14 mouse cellular contexts compared by ENCODE assay signal in the genomic region with DNA sequence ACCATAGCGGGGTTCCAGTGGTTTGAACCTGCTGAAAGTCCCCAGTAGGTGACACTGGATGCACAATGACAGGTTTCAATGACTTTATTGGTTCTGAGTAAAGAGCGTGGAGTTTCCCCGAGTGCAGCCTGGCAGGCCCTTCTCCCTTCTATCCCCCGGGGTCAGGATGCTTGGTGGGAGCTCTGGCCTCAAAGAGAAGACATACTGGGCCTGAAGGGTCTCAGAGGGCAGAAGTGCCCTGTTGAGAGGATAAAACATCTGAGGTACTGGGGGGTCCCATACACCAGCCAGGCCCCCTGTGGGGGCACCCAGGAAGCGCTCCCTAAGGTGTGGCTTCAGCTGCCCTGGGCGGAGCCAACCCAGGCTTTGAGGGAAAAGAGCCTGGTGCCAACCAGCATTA. TPM values are rescaled to one million over a fixed set of nuclear protein-coding genes. Genes with fewer than 3 reads are reported as not detected.
DNase-seq lines count a peak whose midpoint lies in the region; ATAC-seq and TF ChIP-seq lines count a peak whose summit lies in the region.
"Had no signal": no experiment of that assay in that cellular context is flagged by ENCODE, and none has a peak within 500 bp of the region (broad histone marks: within the 10 kb centered on the region; RNA-seq: fewer than 3 reads in every experiment).

No protein-coding gene starts in this region.

- peaks cover 47% of the 10 kb centered on the region for H3K4me1 ChIP-seq in forebrain, embryonic 10.5 days
- peaks cover 35% of the 10 kb centered on the region for H3K4me1 ChIP-seq in forebrain, embryonic 13.5 days
- H3K4me1 ChIP-seq in heart, postnatal 0 days (ENCODE audit: control insufficient read depth, insufficient read depth), result peaks cover 48% of the 10 kb centered on the region
- peaks cover 38% of the 10 kb centered on the region for H3K4me1 ChIP-seq in midbrain, embryonic 10.5 days
- no peaks in the 10 kb centered on the region for H3K4me1 ChIP-seq in midbrain, postnatal 0 days (ENCODE audit: insufficient read depth, low read length)
- peaks cover 44% of the 10 kb centered on the region for H3K4me1 ChIP-seq in liver, postnatal 0 days (ENCODE audit: insufficient read depth)

- no peaks in the 10 kb centered on the region for H3K9me3 ChIP-seq in forebrain, embryonic 10.5 days
- H3K9me3 ChIP-seq in forebrain, embryonic 13.5 days (replicated peaks), result no peaks in the 10 kb centered on the region
- H3K9me3 ChIP-seq in heart, postnatal 0 days (replicated peaks; ENCODE audit: control insufficient read depth, low read length), result no peaks in the 10 kb centered on the region
- no peaks in the 10 kb centered on the region for H3K9me3 ChIP-seq in midbrain, embryonic 10.5 days (replicated peaks)
- H3K9me3 ChIP-seq in midbrain, postnatal 0 days (ENCODE audit: low read length), result no peaks in the 10 kb centered on the region
- H3K9me3 ChIP-seq in liver, postnatal 0 days (ENCODE audit: low read length), result no peaks in the 10 kb centered on the region
- H3K9me3 ChIP-seq: embryonic facial prominence, embryonic 15.5 days; midbrain, embryonic 15.5 days had no signal

- no peak for ATAC-seq in forebrain, embryonic 13.5 days
- no peak for ATAC-seq in heart, postnatal 0 days (ENCODE audit: insufficient read depth, low read depth)
- no peak for ATAC-seq in midbrain, postnatal 0 days (ENCODE audit: low FRiP score)
- no peak for ATAC-seq in liver, postnatal 0 days
- ATAC-seq: midbrain, embryonic 15.5 days had no signal

- peak overlapping the region; percentile 48; the same call in 1 of the 2 replicates for H3K27ac ChIP-seq in forebrain, embryonic 10.5 days
- no peak overlapping the region for H3K27ac ChIP-seq in forebrain, embryonic 13.5 days
- 0 out of 2 replicates have a peak overlapping the region, but pooled peaks have one; percentile 35 for H3K27ac ChIP-seq in heart, postnatal 0 days (ENCODE audit: low read depth)
- peak overlapping the region; percentile 59 for H3K27ac ChIP-seq in midbrain, embryonic 10.5 days (replicated peaks)
- no peak overlapping the region for H3K27ac ChIP-seq in midbrain, postnatal 0 days (ENCODE audit: low read depth, low read length)
- peak overlapping the region; percentile 42; the same call in 1 of the 2 replicates for H3K27ac ChIP-seq in liver, postnatal 0 days (ENCODE audit: low read depth)
- H3K27ac ChIP-seq: embryonic facial prominence, embryonic 15.5 days; left cerebral cortex, adult 2 months had no signal

- intact Hi-C loops in heart, postnatal 36 days (cut with DNase I), result no loop called here

- no peak overlapping the region for H3K4me3 ChIP-seq in forebrain, embryonic 10.5 days
- no peak overlapping the region for H3K4me3 ChIP-seq in forebrain, embryonic 13.5 days
- no peak overlapping the region for H3K4me3 ChIP-seq in heart, postnatal 0 days (ENCODE audit: low read depth, low read length)
- no peak overlapping the region for H3K4me3 ChIP-seq in midbrain, embryonic 10.5 days
- H3K4me3 ChIP-seq in midbrain, postnatal 0 days (ENCODE audit: low read depth, low read length), result no peak overlapping the region
- no peak overlapping the region for H3K4me3 ChIP-seq in liver, postnatal 0 days (ENCODE audit: low read depth, low read length)
- H3K4me3 ChIP-seq: embryonic facial prominence, embryonic 15.5 days; left cerebral cortex, adult 2 months; midbrain, embryonic 15.5 days had no signal

- H3K27me3 ChIP-seq in forebrain, embryonic 10.5 days (ENCODE audit: poor library complexity, severe bottlenecking), result no peaks in the 10 kb centered on the region
- no peaks in the 10 kb centered on the region for H3K27me3 ChIP-seq in forebrain, embryonic 13.5 days
- no peaks in the 10 kb centered on the region for H3K27me3 ChIP-seq in heart, postnatal 0 days (ENCODE audit: control insufficient read depth, insufficient read depth, low read length)
- no peaks in the 10 kb centered on the region; the same call in 1 of the 2 replicates for H3K27me3 ChIP-seq in midbrain, embryonic 10.5 days (ENCODE audit: low read depth, poor library complexity, severe bottlenecking)
- no peaks in the 10 kb centered on the region for H3K27me3 ChIP-seq in midbrain, postnatal 0 days (ENCODE audit: insufficient read depth, low read length)
- H3K27me3 ChIP-seq in liver, postnatal 0 days (ENCODE audit: insufficient read depth, low read length), result no peaks in the 10 kb centered on the region
- H3K27me3 ChIP-seq: embryonic facial prominence, embryonic 15.5 days; midbrain, embryonic 15.5 days had no signal

- H3K9ac ChIP-seq in forebrain, embryonic 13.5 days, result no peak overlapping the region
- no peak overlapping the region for H3K9ac ChIP-seq in heart, postnatal 0 days (replicated peaks; ENCODE audit: low read depth, low read length)
- no peak overlapping the region for H3K9ac ChIP-seq in midbrain, postnatal 0 days (replicated peaks; ENCODE audit: low read length, poor library complexity, severe bottlenecking)
- H3K9ac ChIP-seq in liver, postnatal 0 days (replicated peaks), result no peak overlapping the region
- H3K9ac ChIP-seq: embryonic facial prominence, embryonic 15.5 days; midbrain, embryonic 15.5 days had no signal

- 78% methylated on average over 6 of the region's 6 CpGs for WGBS in forebrain, embryonic 10.5 days
- WGBS in forebrain, embryonic 13.5 days, result 76% methylated on average over 6 of the region's 6 CpGs
- 75% methylated on average over 6 of the region's 6 CpGs for WGBS in heart, postnatal 0 days
- WGBS in midbrain, embryonic 10.5 days, result 82% methylated on average over 6 of the region's 6 CpGs
- 66% methylated on average over 6 of the region's 6 CpGs for WGBS in midbrain, postnatal 0 days
- WGBS in liver, postnatal 0 days (ENCODE audit: insufficient replicate concordance), result 79% methylated on average over 6 of the region's 6 CpGs

- no peak for DNase-seq in forebrain, embryonic 10.5 days (ENCODE audit: extremely low spot score, low spot score)
- no peak for DNase-seq in heart, postnatal 0 days (ENCODE audit: low spot score)
- DNase-seq in heart, postnatal 36 days, result no peak
- no peak for DNase-seq in midbrain, embryonic 10.5 days (ENCODE audit: low spot score)
- DNase-seq in midbrain, postnatal 0 days (ENCODE audit: low spot score), result no peak
- DNase-seq in liver, postnatal 0 days, result no peak
- DNase-seq in thymus, postnatal 36 days, result no peak
- DNase-seq: cerebellum, adult 11-12 months; thymus, adult 2 months had no signal

- no peak for TF ChIP-seq EP300 in heart, postnatal 0 days (IDR thresholded peaks at IDR 0.05; ENCODE audit: low read depth)
- TF ChIP-seq EP300 in liver, postnatal 0 days (IDR thresholded peaks at IDR 0.05; ENCODE audit: low read depth), result no peak

- H3K36me3 ChIP-seq in forebrain, embryonic 10.5 days (replicated peaks), result peaks cover 31% of the 10 kb centered on the region
- H3K36me3 ChIP-seq in forebrain, embryonic 13.5 days (ENCODE audit: poor library complexity, severe bottlenecking), result peaks cover 25% of the 10 kb centered on the region
- peaks cover 17% of the 10 kb centered on the region for H3K36me3 ChIP-seq in heart, postnatal 0 days (replicated peaks; ENCODE audit: control insufficient read depth, insufficient read depth, low read length)
- H3K36me3 ChIP-seq in midbrain, embryonic 10.5 days, result peaks cover 30% of the 10 kb centered on the region
- peaks cover 15% of the 10 kb centered on the region for H3K36me3 ChIP-seq in midbrain, postnatal 0 days (ENCODE audit: insufficient read depth, low read length)
- peaks cover 17% of the 10 kb centered on the region for H3K36me3 ChIP-seq in liver, postnatal 0 days (replicated peaks; ENCODE audit: insufficient read depth, low read length)
- H3K36me3 ChIP-seq: midbrain, embryonic 15.5 days had no signal

- TF ChIP-seq CTCF in heart, postnatal 0 days (IDR thresholded peaks at IDR 0.05; ENCODE audit: low read depth), result no peak
- no peak for TF ChIP-seq CTCF in midbrain, postnatal 0 days (IDR thresholded peaks at IDR 0.05)
- TF ChIP-seq CTCF in liver, postnatal 0 days (IDR thresholded peaks at IDR 0.05; ENCODE audit: low read depth), result no peak

- no peak overlapping the region for H3K4me2 ChIP-seq in forebrain, embryonic 13.5 days
- no peak overlapping the region for H3K4me2 ChIP-seq in heart, postnatal 0 days (ENCODE audit: low read depth, low read length)
- no peak overlapping the region for H3K4me2 ChIP-seq in midbrain, postnatal 0 days (ENCODE audit: low read depth, low read length, poor library complexity, severe bottlenecking)
- no peak overlapping the region for H3K4me2 ChIP-seq in liver, postnatal 0 days (ENCODE audit: low read depth, low read length)
- H3K4me2 ChIP-seq: embryonic facial prominence, embryonic 15.5 days; midbrain, embryonic 15.5 days had no signal

RNA-seq across cellular contexts. Expression of a gene that starts 13.8 kb away (rescaled TPM):
- 40.5 and 49.3 TPM in 2 replicates for polyA plus RNA-seq in forebrain, embryonic 10.5 days (2016; fragmentation: Nextera tagmentation; extraction: Ambion mirVana)
- polyA plus RNA-seq in forebrain, embryonic 13.5 days (2015; fragmentation: Nextera tagmentation; extraction: Ambion mirVana), result 64.6 and 80.8 TPM in 2 replicates
- 18.0 and 36.3 TPM in 2 replicates for total RNA-seq in heart, postnatal 0 days (2014; rRNA removed; ENCODE audit: low replicate concordance)
- polyA plus RNA-seq in heart, postnatal 0 days (2015; fragmentation: Nextera tagmentation; extraction: Ambion mirVana), result 26.9 and 29.1 TPM in 2 replicates
- 10 to 100 TPM; 39.6 to 44.9 TPM for total RNA-seq in heart, postnatal 36 days (2021)
- polyA plus RNA-seq in midbrain, embryonic 10.5 days (2016; fragmentation: Nextera tagmentation; extraction: Ambion mirVana), result 51.8 and 89.7 TPM in 2 replicates
- total RNA-seq in midbrain, postnatal 0 days (2014; rRNA removed), result 40.2 and 60.6 TPM in 2 replicates
- polyA plus RNA-seq in midbrain, postnatal 0 days (2015; fragmentation: Nextera tagmentation; extraction: Ambion mirVana), result 37.6 and 50.6 TPM in 2 replicates
- polyA plus RNA-seq in liver, postnatal 0 days (2015; fragmentation: Nextera tagmentation; extraction: Ambion mirVana), result 31.0 and 32.2 TPM in 2 replicates

RNA-seq across cellular contexts. Expression of a gene that starts 14.1 kb away (rescaled TPM):
- polyA plus RNA-seq in forebrain, embryonic 10.5 days (2016; fragmentation: Nextera tagmentation; extraction: Ambion mirVana), result not detected in 2 replicates
- polyA plus RNA-seq in forebrain, embryonic 13.5 days (2015; fragmentation: Nextera tagmentation; extraction: Ambion mirVana), result 0.15 TPM in 1 of 2 replicates, not detected in the other
- 0.15 and 5.4 TPM in 2 replicates for total RNA-seq in heart, postnatal 0 days (2014; rRNA removed; ENCODE audit: low replicate concordance)
- polyA plus RNA-seq in heart, postnatal 0 days (2015; fragmentation: Nextera tagmentation; extraction: Ambion mirVana), result 1.4 and 1.7 TPM in 2 replicates
- 1 to 10 TPM in 1 of 2 experiments, under 1 TPM in 1; 0.22 to 1.6 TPM for total RNA-seq in heart, postnatal 36 days (2021)
- not detected in 2 replicates for polyA plus RNA-seq in midbrain, embryonic 10.5 days (2016; fragmentation: Nextera tagmentation; extraction: Ambion mirVana)
- total RNA-seq in midbrain, postnatal 0 days (2014; rRNA removed), result 0.22 and 1.8 TPM in 2 replicates
- polyA plus RNA-seq in midbrain, postnatal 0 days (2015; fragmentation: Nextera tagmentation; extraction: Ambion mirVana), result 0.26 and 0.32 TPM in 2 replicates
- polyA plus RNA-seq in liver, postnatal 0 days (2015; fragmentation: Nextera tagmentation; extraction: Ambion mirVana), result 2.1 and 2.3 TPM in 2 replicates
- total RNA-seq: common myeloid progenitor, adult 5-6 weeks; left cerebral cortex, adult 2 months had no signal

RNA-seq across cellular contexts. Expression of a gene that starts 26.7 kb away (rescaled TPM):
- 336 and 339 TPM in 2 replicates for polyA plus RNA-seq in forebrain, embryonic 10.5 days (2016; fragmentation: Nextera tagmentation; extraction: Ambion mirVana)
- polyA plus RNA-seq in forebrain, embryonic 13.5 days (2015; fragmentation: Nextera tagmentation; extraction: Ambion mirVana), result 238 and 239 TPM in 2 replicates
- total RNA-seq in heart, postnatal 0 days (2014; rRNA removed; ENCODE audit: low replicate concordance), result 438 and 495 TPM in 2 replicates
- 202 and 205 TPM in 2 replicates for polyA plus RNA-seq in heart, postnatal 0 days (2015; fragmentation: Nextera tagmentation; extraction: Ambion mirVana)
- total RNA-seq in heart, postnatal 36 days (2021), result 10 to 100 TPM; 64.0 to 66.8 TPM
- polyA plus RNA-seq in midbrain, embryonic 10.5 days (2016; fragmentation: Nextera tagmentation; extraction: Ambion mirVana), result 315 and 355 TPM in 2 replicates
- total RNA-seq in midbrain, postnatal 0 days (2014; rRNA removed), result 140 and 312 TPM in 2 replicates
- polyA plus RNA-seq in midbrain, postnatal 0 days (2015; fragmentation: Nextera tagmentation; extraction: Ambion mirVana), result 157 and 169 TPM in 2 replicates
- 98.5 and 103 TPM in 2 replicates for polyA plus RNA-seq in liver, postnatal 0 days (2015; fragmentation: Nextera tagmentation; extraction: Ambion mirVana)

RNA-seq across cellular contexts. Expression of a gene that starts 30.4 kb away (rescaled TPM):
- 0.49 and 0.87 TPM in 2 replicates for polyA plus RNA-seq in forebrain, embryonic 10.5 days (2016; fragmentation: Nextera tagmentation; extraction: Ambion mirVana)
- 0.65 and 0.68 TPM in 2 replicates for polyA plus RNA-seq in forebrain, embryonic 13.5 days (2015; fragmentation: Nextera tagmentation; extraction: Ambion mirVana)
- 1.5 and 2.2 TPM in 2 replicates for total RNA-seq in heart, postnatal 0 days (2014; rRNA removed; ENCODE audit: low replicate concordance)
- 1.3 and 1.6 TPM in 2 replicates for polyA plus RNA-seq in heart, postnatal 0 days (2015; fragmentation: Nextera tagmentation; extraction: Ambion mirVana)
- total RNA-seq in heart, postnatal 36 days (2021), result 1 to 10 TPM; 1.9 to 3.0 TPM
- polyA plus RNA-seq in midbrain, embryonic 10.5 days (2016; fragmentation: Nextera tagmentation; extraction: Ambion mirVana), result 1.1 and 1.2 TPM in 2 replicates
- total RNA-seq in midbrain, postnatal 0 days (2014; rRNA removed), result 1.8 and 2.2 TPM in 2 replicates
- polyA plus RNA-seq in midbrain, postnatal 0 days (2015; fragmentation: Nextera tagmentation; extraction: Ambion mirVana), result 0.74 and 1.4 TPM in 2 replicates
- 9.8 and 10.4 TPM in 2 replicates for polyA plus RNA-seq in liver, postnatal 0 days (2015; fragmentation: Nextera tagmentation; extraction: Ambion mirVana)

RNA-seq across cellular contexts. Expression of a gene that starts 37.7 kb away (rescaled TPM):
- 74.4 and 84.1 TPM in 2 replicates for polyA plus RNA-seq in forebrain, embryonic 10.5 days (2016; fragmentation: Nextera tagmentation; extraction: Ambion mirVana)
- 81.9 and 101 TPM in 2 replicates for polyA plus RNA-seq in forebrain, embryonic 13.5 days (2015; fragmentation: Nextera tagmentation; extraction: Ambion mirVana)
- 107 and 143 TPM in 2 replicates for total RNA-seq in heart, postnatal 0 days (2014; rRNA removed; ENCODE audit: low replicate concordance)
- polyA plus RNA-seq in heart, postnatal 0 days (2015; fragmentation: Nextera tagmentation; extraction: Ambion mirVana), result 55.6 and 57.3 TPM in 2 replicates
- total RNA-seq in heart, postnatal 36 days (2021), result 10 to 100 TPM; 28.9 to 35.0 TPM
- 73.3 and 78.8 TPM in 2 replicates for polyA plus RNA-seq in midbrain, embryonic 10.5 days (2016; fragmentation: Nextera tagmentation; extraction: Ambion mirVana)
- total RNA-seq in midbrain, postnatal 0 days (2014; rRNA removed), result 279 and 392 TPM in 2 replicates
- 230 and 247 TPM in 2 replicates for polyA plus RNA-seq in midbrain, postnatal 0 days (2015; fragmentation: Nextera tagmentation; extraction: Ambion mirVana)
- polyA plus RNA-seq in liver, postnatal 0 days (2015; fragmentation: Nextera tagmentation; extraction: Ambion mirVana), result 32.5 and 35.4 TPM in 2 replicates

Comparison
In these comparisons a context has a peak if more than half of its experiments do, and no peak if none do; other contexts are left out.
1. H3K27ac ChIP-seq: peak in forebrain, embryonic 10.5 days (single experiment), heart, postnatal 0 days (single experiment), midbrain, embryonic 10.5 days (single experiment) and liver, postnatal 0 days (single experiment); none in forebrain, embryonic 13.5 days (single experiment) and midbrain, postnatal 0 days (single experiment).